Mouse (Mus musculus): ENCODE measurements around the gene Kng1. TPM values are rescaled to one million over a fixed set of nuclear protein-coding genes. Genes with fewer than 3 reads are reported as not detected.
"Not testable (repeated sequence)": the region's sequence is repeated elsewhere in the genome, so short reads cannot be mapped to it uniquely, and the experiment has no call there.

Kng1 gene
- total RNA-seq, 4 experiments from 2014 or later = 0.18 to 1.0 (median 0.52) TPM

DNA sequence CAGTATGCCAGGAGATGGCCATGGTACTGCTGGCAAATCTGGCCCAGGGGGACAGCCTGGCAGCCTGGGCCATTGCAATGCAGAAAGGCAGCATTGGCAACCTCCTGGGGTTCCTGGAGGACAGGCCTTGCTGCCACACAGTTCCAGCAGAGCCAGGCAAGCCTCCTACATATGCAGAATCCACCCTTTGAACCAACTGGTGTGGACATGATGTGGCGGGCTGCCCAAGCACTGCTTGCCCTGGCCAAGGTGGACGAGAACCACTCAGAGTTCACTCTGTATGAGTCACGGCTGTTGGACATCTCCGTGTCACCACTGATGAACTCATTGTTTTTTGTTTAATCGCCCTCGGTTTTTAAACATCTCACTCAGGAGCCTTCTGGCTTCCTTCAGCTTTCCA is 36.5 kb downstream of the Kng1 start:
- no peak for DNase-seq

DNA sequence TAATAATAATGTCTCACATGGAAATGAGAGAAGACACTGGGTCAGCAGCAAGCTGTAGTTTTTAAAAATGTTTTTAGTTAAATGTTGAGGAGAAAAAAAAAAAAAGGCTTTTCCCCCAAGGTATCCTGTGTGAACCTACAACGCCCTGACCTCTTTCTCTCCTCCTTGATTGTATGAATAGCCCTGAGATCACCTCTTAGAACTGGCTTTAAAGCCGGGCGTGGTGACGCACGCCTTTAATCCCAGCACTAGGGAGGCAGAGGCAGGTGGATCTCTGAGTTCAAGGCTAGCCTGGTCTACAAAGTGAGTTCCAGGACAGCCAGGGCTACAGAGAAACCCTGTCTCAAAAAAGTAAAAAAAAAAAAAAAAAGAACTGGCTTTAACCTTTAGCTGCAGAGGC is 37.9 kb downstream of the Kng1 start:
- DNase-seq = not testable (repeated sequence)

DNA sequence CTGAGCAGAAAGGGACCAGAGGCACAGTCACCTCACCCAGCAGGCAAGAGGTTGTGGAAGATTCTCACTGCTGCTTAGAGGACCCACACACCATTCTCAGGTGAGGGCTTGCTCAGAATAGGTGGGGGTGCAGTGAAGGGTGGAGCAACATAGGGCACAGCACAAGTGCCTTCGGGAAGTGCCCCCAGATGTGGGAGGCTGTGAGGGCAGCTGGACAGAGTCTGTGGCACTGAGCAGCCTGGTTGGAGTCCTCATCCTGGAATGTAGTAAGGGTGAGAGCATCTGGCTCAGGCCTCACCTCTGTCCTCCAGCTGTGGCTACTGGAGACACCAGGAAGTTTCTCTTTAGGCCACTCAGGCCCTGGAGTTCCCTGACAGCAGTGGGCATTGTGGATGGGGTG is 39.2 kb downstream of the Kng1 start:
- DNase-seq = not testable (repeated sequence)

DNA sequence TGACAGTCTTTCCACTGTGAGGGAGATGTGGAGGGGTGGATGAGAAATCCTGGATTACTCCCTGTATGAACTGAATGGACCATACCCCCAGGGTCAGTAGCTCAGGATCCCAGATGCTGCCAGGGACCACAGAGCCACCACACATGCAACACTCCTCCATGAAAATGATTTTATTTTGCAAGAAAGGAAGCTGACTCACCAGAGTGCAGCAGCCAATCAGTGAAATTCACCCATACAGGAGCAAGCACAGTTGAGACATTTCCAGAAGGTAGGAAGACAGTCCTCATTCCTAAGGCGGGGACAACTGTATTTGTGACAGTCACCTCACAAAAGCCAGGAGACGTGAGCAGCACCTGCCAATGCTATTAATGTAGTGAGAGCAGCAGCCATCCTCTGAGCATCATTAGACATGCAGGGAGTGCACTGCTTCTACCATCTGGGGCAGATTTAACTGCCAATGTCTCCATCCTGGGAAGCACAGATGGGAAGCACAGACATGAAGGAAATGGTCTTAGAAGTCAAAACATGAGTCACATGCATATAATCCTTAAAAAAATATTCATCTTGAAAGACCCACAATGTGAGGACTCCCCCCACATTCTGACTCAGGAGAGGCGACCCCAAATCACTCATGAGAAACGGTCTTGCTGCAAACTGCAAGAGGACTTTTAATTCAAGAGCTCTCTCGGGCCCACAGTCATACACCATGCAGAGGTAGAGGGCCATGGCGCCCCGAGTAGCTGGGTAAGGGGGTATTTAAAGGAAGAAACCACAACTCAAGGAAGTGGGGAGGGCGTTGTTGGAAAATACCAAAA is 39.8 kb downstream of the Kng1 start:
- not testable (repeated sequence) for DNase-seq

DNA sequence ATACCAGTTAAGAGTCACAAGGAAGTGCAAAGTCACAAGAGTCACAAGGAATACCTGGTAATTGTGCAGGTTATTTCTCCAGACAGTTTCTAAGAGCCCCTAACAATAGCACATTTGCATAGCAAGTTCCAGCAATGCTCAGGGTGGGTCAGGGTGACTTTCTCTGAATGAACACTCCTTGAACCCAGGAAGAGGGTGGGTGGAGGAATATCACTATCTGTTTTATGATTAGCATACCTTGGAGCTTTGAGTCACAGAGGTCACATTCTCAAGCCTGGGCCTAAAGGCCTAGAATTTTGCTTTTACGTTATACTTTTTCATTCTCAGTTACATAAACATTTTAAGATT is 40.4 kb downstream of the Kng1 start:
- DNase-seq = not testable (repeated sequence)

GRCm38 (mm10) chr16:23099632-23100031 is 42.0 kb downstream of the Kng1 start:
- DNase-seq = no peak

GRCm38 (mm10) chr16:23100099-23100575 is 42.5 kb downstream of the Kng1 start:
- no peak for DNase-seq

DNA sequence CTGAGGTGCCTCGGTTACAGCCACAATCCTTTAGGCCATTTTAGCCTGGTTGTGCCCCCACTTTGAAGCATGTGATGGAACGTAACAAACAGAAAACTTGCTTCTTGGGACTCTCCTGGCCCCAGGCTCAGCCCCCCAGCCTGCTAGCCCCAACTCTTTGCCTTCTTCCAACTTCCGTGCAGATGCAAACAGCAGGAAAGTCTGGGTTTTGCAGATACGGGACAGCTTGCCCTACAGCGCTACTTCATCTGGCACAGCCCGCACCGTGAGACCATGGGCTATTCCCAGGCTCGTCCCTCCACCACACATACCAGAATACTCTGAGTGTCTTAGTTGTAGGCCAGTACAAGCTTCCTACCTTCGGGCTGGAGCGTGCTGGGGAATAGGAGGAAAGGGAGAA is 42.9 kb downstream of the Kng1 start:
- DNase-seq = no peak

DNA sequence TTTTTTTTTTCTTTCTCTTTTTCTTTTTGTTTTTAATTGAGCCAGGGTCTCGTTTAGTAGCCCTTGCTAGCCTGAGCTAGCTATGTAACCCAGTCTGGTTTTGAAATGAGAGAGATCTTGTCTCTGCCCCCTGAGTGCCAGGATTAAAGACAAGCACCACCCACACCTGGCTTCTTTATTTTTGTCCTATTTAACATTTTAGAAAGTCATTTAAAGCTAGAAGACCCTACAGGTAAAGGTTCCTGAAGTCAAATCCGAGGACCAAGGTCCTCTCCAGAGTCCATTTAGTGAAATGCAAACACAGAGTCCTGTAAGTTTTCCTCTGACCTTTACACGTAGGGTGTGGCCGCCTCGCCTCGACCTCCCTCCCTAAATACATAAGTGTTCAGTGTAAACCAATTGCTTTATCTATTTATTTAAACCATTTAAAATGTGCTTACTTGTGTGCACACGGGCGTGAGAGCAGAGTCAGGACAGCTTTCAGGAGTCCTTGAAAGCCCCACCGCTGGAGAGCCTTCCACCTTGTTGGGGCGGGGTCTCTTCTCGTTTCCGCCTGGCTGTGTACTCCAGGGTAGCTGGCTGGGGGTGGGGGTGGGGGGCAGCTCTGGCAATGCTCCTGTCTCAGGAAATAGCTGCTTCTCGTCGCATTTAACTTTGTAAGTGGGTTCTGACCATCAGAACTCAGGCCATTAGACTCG is 44.8 kb downstream of the Kng1 start:
- no peak for DNase-seq

DNA sequence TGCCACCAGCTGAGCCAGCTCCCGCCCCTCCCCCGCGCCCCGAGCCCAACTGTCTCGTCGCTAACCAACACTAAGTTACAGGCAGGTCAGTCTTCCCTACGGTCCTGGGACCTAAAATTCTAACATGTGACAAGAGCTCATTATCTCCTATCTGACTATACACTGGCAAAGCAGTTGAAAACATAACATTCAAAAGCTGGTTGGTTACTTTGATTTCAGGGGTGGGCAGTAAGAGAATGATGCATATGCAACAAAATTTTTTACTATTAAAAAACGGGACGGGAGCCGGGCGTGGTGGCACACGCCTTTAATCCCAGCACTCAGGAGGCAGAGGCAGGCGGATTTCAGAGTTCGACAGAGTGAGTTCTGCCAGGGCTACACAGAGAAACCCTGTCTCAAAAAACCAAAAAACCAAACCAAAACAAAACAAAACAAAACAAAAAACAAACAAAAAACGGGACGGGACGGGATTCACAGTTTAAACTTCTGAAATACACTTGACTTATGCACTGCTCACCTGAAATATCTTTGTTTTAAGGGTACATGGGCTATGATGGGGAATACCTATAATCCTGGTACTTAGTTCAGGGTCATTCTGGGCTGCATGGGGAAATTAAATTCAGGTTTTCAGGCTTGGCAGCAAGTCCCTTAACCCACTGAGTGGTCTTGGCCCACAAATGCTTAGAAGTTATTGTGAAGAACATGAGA is 45.5 kb downstream of the Kng1 start:
- no peak for DNase-seq

GRCm38 (mm10) chr16:23103841-23104240 is 46.2 kb downstream of the Kng1 start:
- DNase-seq = no peak

GRCm38 (mm10) chr16:23106121-23106520 is 48.5 kb downstream of the Kng1 start:
- DNase-seq = no peak

GRCm38 (mm10) chr16:23107231-23107942 is 49.7 kb downstream of the Kng1 start, which contains the start of gene Eif4a2:
TSS of gene Eif4a2 (plus strand) at chr16:23107444.
- DNase-seq = peak; percentile 88

DNA sequence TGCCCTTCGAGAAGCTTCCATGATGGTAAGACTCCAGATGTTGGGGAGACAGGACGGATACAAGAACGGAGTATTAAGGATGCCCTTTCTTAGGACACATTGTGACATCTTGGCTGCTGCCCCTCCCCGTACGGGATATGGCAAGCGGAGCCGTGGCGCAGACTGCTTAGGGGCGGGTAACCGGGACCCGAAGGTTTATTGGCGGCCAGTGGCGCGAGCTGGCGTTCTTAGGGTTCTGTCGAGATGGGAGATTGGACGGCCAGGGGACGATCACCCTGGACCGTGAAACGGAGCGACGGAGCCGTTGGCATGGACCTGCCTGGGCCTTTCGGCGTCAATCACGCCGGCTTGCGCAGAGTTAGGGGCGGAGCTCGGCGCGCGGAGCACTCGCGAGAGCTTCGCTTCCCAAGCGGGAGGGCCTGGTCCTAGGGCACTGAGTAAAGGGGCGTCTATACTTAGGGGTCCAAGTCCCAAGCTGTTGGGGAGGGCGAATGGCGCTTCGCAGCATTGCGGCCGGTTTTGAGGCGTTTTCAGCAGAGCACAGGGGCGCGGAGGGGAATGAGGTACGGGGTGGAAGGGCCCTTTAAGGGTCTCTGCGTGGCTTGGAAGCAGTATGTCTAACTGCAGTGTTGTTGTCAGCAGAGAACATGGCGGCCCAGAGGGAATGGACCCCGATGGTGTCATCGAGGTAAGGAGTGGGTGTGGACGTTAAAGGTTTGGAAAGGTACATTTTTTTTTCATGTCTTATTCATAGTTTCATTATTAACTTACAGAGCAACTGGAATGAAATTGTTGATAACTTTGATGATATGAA is 50.5 kb downstream of the Kng1 start:
- DNase-seq = peak; percentile 81

- DNase-seq = no peak
Measured at GRCm38 (mm10) chr16:23108943-23109342, 51.3 kb downstream of the Kng1 start.

DNA sequence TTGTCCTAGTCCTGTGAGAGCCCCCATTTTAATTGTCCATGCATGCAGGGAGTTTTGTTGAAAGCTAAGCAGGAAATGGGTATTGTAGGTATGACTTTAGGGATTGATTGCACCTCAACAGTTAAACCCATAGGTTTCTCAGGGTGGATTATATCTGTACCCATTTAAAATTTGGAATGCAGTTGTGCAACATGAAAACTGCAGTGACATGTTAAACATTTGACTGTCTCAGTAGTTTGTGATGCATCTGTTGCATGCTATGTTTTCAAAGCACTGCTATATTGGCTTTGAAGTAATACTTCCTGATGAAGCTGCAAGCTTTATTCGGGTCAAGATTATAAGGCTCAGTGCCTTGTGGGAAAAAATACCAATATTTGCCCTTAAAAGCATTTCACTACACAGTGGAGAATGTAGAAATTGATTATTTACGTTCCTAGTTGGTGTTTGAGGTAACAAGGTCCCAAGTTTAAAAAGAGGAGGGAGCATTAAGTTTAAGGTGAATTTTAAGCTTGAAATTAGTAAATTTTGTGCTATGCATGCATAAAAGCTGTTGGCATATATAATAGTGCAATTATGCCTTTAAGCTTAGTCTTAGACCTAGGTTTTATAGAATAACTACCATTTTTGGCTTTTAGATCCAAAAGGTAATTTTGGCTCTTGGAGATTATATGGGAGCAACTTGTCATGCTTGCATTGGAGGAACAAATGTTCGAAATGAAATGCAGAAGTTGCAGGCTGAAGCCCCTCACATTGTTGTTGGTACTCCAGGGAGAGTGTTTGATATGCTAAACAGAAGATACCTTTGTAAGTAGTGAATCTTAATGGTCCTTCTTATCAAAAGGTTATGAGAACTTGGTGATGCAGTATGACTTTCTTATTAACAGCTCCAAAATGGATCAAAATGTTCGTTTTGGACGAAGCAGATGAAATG is 52.0 kb downstream of the Kng1 start:
- no peak for DNase-seq

DNA sequence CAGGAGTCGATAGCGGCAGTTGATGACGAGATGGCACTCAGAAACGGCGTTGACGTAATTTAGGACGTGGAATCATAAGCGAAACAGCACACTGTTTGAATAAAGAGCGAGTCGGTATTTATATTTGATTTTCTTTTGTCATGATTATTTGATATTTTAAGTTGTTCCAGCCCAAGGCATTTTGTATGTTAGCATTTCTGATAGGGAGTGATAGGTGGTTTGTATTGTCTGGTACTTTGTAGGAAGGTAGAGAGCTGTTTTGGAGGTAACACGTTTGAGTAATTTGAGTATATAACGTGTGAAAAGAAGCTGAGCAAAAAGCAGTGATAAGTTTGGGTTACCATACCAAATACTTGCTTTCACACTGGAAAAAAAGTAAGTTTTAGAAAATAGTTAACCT is 54.7 kb downstream of the Kng1 start:
- DNase-seq = no peak

GRCm38 (mm10) chr16:23112861-23113435 is 55.3 kb downstream of the Kng1 start:
- no peak for DNase-seq

GRCm38 (mm10) chr16:23113903-23114302 is 56.2 kb downstream of the Kng1 start:
- no peak for DNase-seq

All from adrenal gland, adult 8-10 months (tissue).